Comparison of ENCODE assay signal across 9 mouse cellular contexts in the genomic region with DNA sequence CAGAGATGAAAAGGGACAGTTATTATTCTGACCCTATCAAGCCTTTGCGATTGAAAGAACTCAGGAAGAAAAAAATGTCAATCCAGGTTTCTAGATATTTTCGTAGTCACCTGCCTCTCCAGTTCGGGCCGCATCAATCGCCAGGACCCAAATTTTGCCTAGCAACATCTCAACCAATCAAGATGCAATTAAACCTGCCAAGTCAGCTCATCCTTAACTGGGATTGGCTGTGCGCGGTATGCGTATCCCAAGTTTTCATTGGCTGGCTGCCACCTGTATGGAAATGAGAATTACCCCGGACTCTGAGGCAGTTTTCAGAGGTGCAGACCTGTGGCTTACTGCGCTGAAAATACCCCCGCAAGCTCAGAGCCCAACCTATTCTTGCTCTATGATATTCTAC. TPM values are rescaled to one million over a fixed set of nuclear protein-coding genes. Genes with fewer than 3 reads are reported as not detected.
A peak's percentile ranks its signal among the peaks of the same experiment; 100 is the strongest.
DNase-seq lines count a peak whose midpoint lies in the region; ATAC-seq and TF ChIP-seq lines count a peak whose summit lies in the region.
"Had no signal": no experiment of that assay in that cellular context is flagged by ENCODE, and none has a peak within 500 bp of the region (broad histone marks: within the 10 kb centered on the region; RNA-seq: fewer than 3 reads in every experiment).

No protein-coding gene starts in this region.

- TF ChIP-seq POLR2A in limb, embryonic 14.5 days (IDR thresholded peaks at IDR 0.05; ENCODE audit: borderline replicate concordance, extremely low read depth, insufficient read depth, insufficient read length): no peak

- no peak overlapping the region for H3K9ac ChIP-seq in embryonic facial prominence, embryonic 11.5 days (replicated peaks; ENCODE audit: low read length)
- H3K9ac ChIP-seq in heart, embryonic 14.5 days (ENCODE audit: low read length): no peak overlapping the region
- no peak overlapping the region for H3K9ac ChIP-seq in kidney, embryonic 16.5 days (replicated peaks; ENCODE audit: low read length)
- H3K9ac ChIP-seq in limb, embryonic 14.5 days (ENCODE audit: low read depth, low read length, severe bottlenecking): no peak overlapping the region

- H3K27me3 ChIP-seq in embryonic facial prominence, embryonic 11.5 days (ENCODE audit: control insufficient read depth, insufficient read depth, low read length): peaks cover 49% of the 10 kb centered on the region
- peaks cover 77% of the 10 kb centered on the region for H3K27me3 ChIP-seq in heart, embryonic 14.5 days (ENCODE audit: control insufficient read depth, insufficient read depth, low read length)
- H3K27me3 ChIP-seq in kidney, embryonic 16.5 days (ENCODE audit: insufficient read depth, low read length): peaks cover 72% of the 10 kb centered on the region
- H3K27me3 ChIP-seq in limb, embryonic 14.5 days (ENCODE audit: control insufficient read depth, insufficient read depth, low read length): peaks cover 58% of the 10 kb centered on the region

- no peaks in the 10 kb centered on the region for H3K9me3 ChIP-seq in embryonic facial prominence, embryonic 11.5 days (replicated peaks; ENCODE audit: control insufficient read depth, low read length)
- no peaks in the 10 kb centered on the region for H3K9me3 ChIP-seq in heart, embryonic 14.5 days (ENCODE audit: control insufficient read depth, low read length)
- no peaks in the 10 kb centered on the region for H3K9me3 ChIP-seq in kidney, embryonic 16.5 days (ENCODE audit: low read length)
- no peaks in the 10 kb centered on the region for H3K9me3 ChIP-seq in limb, embryonic 14.5 days (ENCODE audit: control insufficient read depth, low read length)

- 0 out of 2 replicates have a peak, but pooled peaks have one; percentile 51 for ATAC-seq in embryonic facial prominence, embryonic 11.5 days (replicated peaks; ENCODE audit: insufficient number of reproducible peaks, low FRiP score, low TSS enrichment, low read depth)
- ATAC-seq in heart, embryonic 14.5 days (ENCODE audit: insufficient number of reproducible peaks, insufficient read depth, low FRiP score, low read depth): no peak
- ATAC-seq in kidney, embryonic 16.5 days (ENCODE audit: low FRiP score, low TSS enrichment): peak; percentile 73
- peak; percentile 62 for ATAC-seq in limb, embryonic 14.5 days (ENCODE audit: low FRiP score, low read depth)

- DNase-seq in gastrocnemius, adult 2 months: peak; percentile 48
- DNase-seq in gastrocnemius, postnatal 25 days: no peak
- peak; percentile 82 for DNase-seq in embryonic facial prominence, embryonic 11.5 days (ENCODE audit: low spot score)
- DNase-seq in limb, embryonic 14.5 days (ENCODE audit: low spot score): peak; percentile 85
- peak; percentile 42 for DNase-seq in neural tube, embryonic 10.5 days (ENCODE audit: extremely low spot score, low spot score)
- peak; percentile 45 for DNase-seq in urinary bladder, postnatal 25 days (ENCODE audit: low spot score)

- no peaks in the 10 kb centered on the region for H3K36me3 ChIP-seq in embryonic facial prominence, embryonic 11.5 days (replicated peaks; ENCODE audit: control insufficient read depth, insufficient read depth, low read depth, low read length)
- H3K36me3 ChIP-seq in heart, embryonic 14.5 days (ENCODE audit: control insufficient read depth, insufficient read depth, low read length): no peaks in the 10 kb centered on the region
- no peaks in the 10 kb centered on the region for H3K36me3 ChIP-seq in kidney, embryonic 16.5 days (ENCODE audit: insufficient read depth, low read length)
- no peaks in the 10 kb centered on the region for H3K36me3 ChIP-seq in limb, embryonic 14.5 days (ENCODE audit: control insufficient read depth, insufficient read depth, low read length)

- H3K4me2 ChIP-seq in embryonic facial prominence, embryonic 11.5 days (ENCODE audit: low read depth, low read length): no peak overlapping the region; the same call in 1 of the 2 replicates
- H3K4me2 ChIP-seq in heart, embryonic 14.5 days (ENCODE audit: low read length): peak overlapping the region; percentile 90
- peak overlapping the region; percentile 92 for H3K4me2 ChIP-seq in kidney, embryonic 16.5 days (replicated peaks; ENCODE audit: low read depth, low read length)
- H3K4me2 ChIP-seq in limb, embryonic 14.5 days (replicated peaks; ENCODE audit: low read depth, low read length, severe bottlenecking): peak overlapping the region; percentile 84

- no peak for TF ChIP-seq CTCF in gastrocnemius, adult 2 months (IDR thresholded peaks at IDR 0.05)

- H3K27ac ChIP-seq in gastrocnemius, adult 2 months: no peak overlapping the region
- no peak overlapping the region for H3K27ac ChIP-seq in embryonic facial prominence, embryonic 11.5 days (replicated peaks; ENCODE audit: low read depth, low read length)
- H3K27ac ChIP-seq in heart, embryonic 14.5 days (replicated peaks in 1 of 2; ENCODE audit: control insufficient read depth in 1 of 2, insufficient read depth in 1 of 2, low read depth in 2 of 2, low read length in 2 of 2): no peak overlapping the region
- H3K27ac ChIP-seq in kidney, embryonic 16.5 days (ENCODE audit: low read length): no peak overlapping the region
- H3K27ac ChIP-seq in limb, embryonic 14.5 days (replicated peaks; ENCODE audit: low read depth, low read length): no peak overlapping the region
- H3K27ac ChIP-seq: heart, adult 2 months had no signal

- peak overlapping the region; percentile 79 for H3K4me3 ChIP-seq in gastrocnemius, adult 2 months
- H3K4me3 ChIP-seq in embryonic facial prominence, embryonic 11.5 days (ENCODE audit: low read depth, low read length): no peak overlapping the region
- peak overlapping the region in 1 of 2 experiments; percentile 55; a peak in 2 of 4 replicates for H3K4me3 ChIP-seq in heart, embryonic 14.5 days (ENCODE audit: control insufficient read depth in 1 of 2, insufficient read depth in 1 of 2, low read depth in 1 of 2, low read length in 2 of 2)
- H3K4me3 ChIP-seq in kidney, embryonic 16.5 days (ENCODE audit: low read length): peak overlapping the region; percentile 58
- H3K4me3 ChIP-seq in limb, embryonic 14.5 days (replicated peaks; ENCODE audit: low read length): peak overlapping the region; percentile 46

- H3K4me1 ChIP-seq in embryonic facial prominence, embryonic 11.5 days (ENCODE audit: control insufficient read depth, insufficient read depth, low read length): no peaks in the 10 kb centered on the region; the same call in 1 of the 2 replicates
- peaks cover 8 to 13% of the 10 kb centered on the region in 2 experiments for H3K4me1 ChIP-seq in heart, embryonic 14.5 days (ENCODE audit: control insufficient read depth in 2 of 2, insufficient read depth in 2 of 2, low read length in 2 of 2)
- H3K4me1 ChIP-seq in kidney, embryonic 16.5 days (ENCODE audit: insufficient read depth, low read length): peaks cover 11% of the 10 kb centered on the region
- peaks cover 7% of the 10 kb centered on the region; the same call in 1 of the 2 replicates for H3K4me1 ChIP-seq in limb, embryonic 14.5 days (ENCODE audit: control insufficient read depth, insufficient read depth, low read length)

- intact Hi-C loops in gastrocnemius, adult 2 months (cut with DNase I): no loop called here

- WGBS in embryonic facial prominence, embryonic 11.5 days: under 1% methylated on average over 11 of the region's 11 CpGs
- 1% methylated on average over 11 of the region's 11 CpGs for WGBS in heart, embryonic 14.5 days
- under 1% methylated on average over 11 of the region's 11 CpGs for WGBS in kidney, embryonic 16.5 days
- 0% methylated on average over 11 of the region's 11 CpGs for WGBS in limb, embryonic 14.5 days

RNA-seq across cellular contexts. Expression of a gene that starts 21.4 kb away (rescaled TPM):
- 10 to 100 TPM; 25.6 to 33.1 TPM for total RNA-seq in gastrocnemius, adult 2 months (2021)
- total RNA-seq in gastrocnemius, postnatal 25 days (2021): 10 to 100 TPM; 28.6 to 29.3 TPM
- polyA plus RNA-seq in embryonic facial prominence, embryonic 11.5 days (2014; fragmentation: Nextera tagmentation; extraction: Ambion mirVana): 60.4 and 79.9 TPM in 2 replicates
- polyA plus RNA-seq in heart, embryonic 14.5 days (2014; fragmentation: Nextera tagmentation; extraction: Ambion mirVana): 98.6 and 118 TPM in 2 replicates
- polyA plus RNA-seq in kidney, embryonic 16.5 days (2015; fragmentation: Nextera tagmentation; extraction: Ambion mirVana): 60.1 and 74.0 TPM in 2 replicates
- 635 and 699 TPM in 2 replicates for polyA plus RNA-seq in limb, embryonic 14.5 days (2012; rRNA removed)
- 73.6 and 78.4 TPM in 2 replicates for polyA plus RNA-seq in limb, embryonic 14.5 days (2014; fragmentation: Nextera tagmentation; extraction: Ambion mirVana)

RNA-seq across cellular contexts. Expression of a gene that starts 28.4 kb away (rescaled TPM):
- total RNA-seq in gastrocnemius, adult 2 months (2021): 10 to 100 TPM; 67.7 to 70.2 TPM
- 10 to 100 TPM; 58.1 to 58.3 TPM for total RNA-seq in gastrocnemius, postnatal 25 days (2021)
- polyA plus RNA-seq in embryonic facial prominence, embryonic 11.5 days (2014; fragmentation: Nextera tagmentation; extraction: Ambion mirVana): 32.2 and 34.0 TPM in 2 replicates
- polyA plus RNA-seq in heart, embryonic 14.5 days (2014; fragmentation: Nextera tagmentation; extraction: Ambion mirVana): 66.2 and 66.5 TPM in 2 replicates
- 60.4 and 63.2 TPM in 2 replicates for polyA plus RNA-seq in kidney, embryonic 16.5 days (2015; fragmentation: Nextera tagmentation; extraction: Ambion mirVana)
- polyA plus RNA-seq in limb, embryonic 14.5 days (2012; rRNA removed): 54.7 and 57.5 TPM in 2 replicates
- 56.6 and 62.9 TPM in 2 replicates for polyA plus RNA-seq in limb, embryonic 14.5 days (2014; fragmentation: Nextera tagmentation; extraction: Ambion mirVana)
